Mouse (Mus musculus) lung, embryonic 16.5 days (tissue): ENCODE measurements around the gene Rhoc. TPM values are rescaled to one million over a fixed set of nuclear protein-coding genes. Genes with fewer than 3 reads are reported as not detected.
A peak's percentile ranks its signal among the peaks of the same experiment; 100 is the strongest.

Source experiments
- ATAC-seq: fragments of 200-750 bp; cut with Nextera tagmentation; 2 replicates; pipeline ENCODE4 v1.8.0; 2017; ENCODE audit warnings: low read depth, mild to moderate bottlenecking, moderate library complexity
- H3K27ac ChIP-seq: fragments of 300-500 bp; sonication (generic); 2 replicates; pipeline ENCODE4 v1.5.1; 2014; ENCODE audit warnings: mild to moderate bottlenecking, control low read depth, low read length
- H3K27me3 ChIP-seq: fragments of 300-500 bp; sonication (generic); 2 replicates; pipeline ENCODE4 v1.6.1; 2014; ENCODE audit warnings: low read depth, low read length, mixed read lengths; ENCODE audit not compliant: control insufficient read depth, insufficient read depth
- H3K36me3 ChIP-seq: fragments of 300-500 bp; sonication (generic); 2 replicates; pipeline ENCODE4 v1.6.1; 2014; ENCODE audit warnings: low read length; ENCODE audit not compliant: control insufficient read depth, insufficient read depth
- H3K4me1 ChIP-seq: fragments of 300-500 bp; sonication (generic); replicated peaks from 2 replicates; pipeline ENCODE4 v1.6.1; 2014; ENCODE audit warnings: low read length, mixed read lengths; ENCODE audit not compliant: control insufficient read depth, insufficient read depth
- H3K4me2 ChIP-seq: fragments of 300-500 bp; sonication (generic); 2 replicates; pipeline ENCODE4 v1.6.1; 2014; ENCODE audit warnings: low read depth, low read length, control low read depth
- H3K4me3 ChIP-seq: fragments of 300-500 bp; sonication (generic); 2 replicates; pipeline ENCODE4 v1.5.1; 2014; ENCODE audit warnings: mild to moderate bottlenecking, low read length, control low read depth
- H3K9ac ChIP-seq: fragments of 300-500 bp; sonication (generic); 2 replicates; pipeline ENCODE4 v1.6.1; 2014; ENCODE audit warnings: low read length, control low read depth
- H3K9me3 ChIP-seq: fragments of 300-500 bp; sonication (generic); 2 replicates; pipeline ENCODE4 v1.6.1; 2016; ENCODE audit warnings: low read length; ENCODE audit not compliant: control insufficient read depth
- WGBS: fragments of 180-500 bp; shearing (Covaris S2); extraction: QIAGEN DNeasy Blood & Tissue Kit; methylation state at CpG from one replicate; pipeline ENCODE4 v1.1.7; 2014; 5-methylcytosine and 5-hydroxymethylcytosine counted together
- polyA plus RNA-seq: library from polyadenylated mRNA; unstranded; fragments of >200 nt; fragmentation: Nextera tagmentation; extraction: Ambion mirVana; gene quantifications from 2 replicates; pipeline ENCODE4 v1.2.1, GENCODE M21; 2015

The Rhoc gene
- polyA plus RNA-seq, 1 experiment from 2014 or later, result 155 TPM

GRCm38 (mm10) chr3:104767141-104767540, 21.0 kb upstream of the Rhoc start:
- no peak for ATAC-seq

GRCm38 (mm10) chr3:104767716-104768115, 20.5 kb upstream of the Rhoc start:
- Histone ChIP-seq H3K27me3 (no peaks in the 10 kb centered on the region), H3K27ac (no peak overlapping the region), H3K4me3 (no peak overlapping the region), H3K4me2 (no peak overlapping the region), H3K9me3 (no peaks in the 10 kb centered on the region), H3K9ac (no peak overlapping the region), H3K36me3 (no peaks in the 10 kb centered on the region), H3K4me1 (no peaks in the 10 kb centered on the region)
- ATAC-seq, result no peak
- WGBS, result 65% methylated on average over 4 of the region's 4 CpGs

More at GRCm38 (mm10) chr3:104767141-104767540, 21.0 kb upstream of the Rhoc start:
- H3K36me3 ChIP-seq, result no peaks in the 10 kb centered on the region
- no peak overlapping the region for H3K4me2 ChIP-seq
- 65% methylated on average over 2 of the region's 2 CpGs for WGBS
- H3K9me3 ChIP-seq, result no peaks in the 10 kb centered on the region
- no peak overlapping the region for H3K27ac ChIP-seq
- no peaks in the 10 kb centered on the region for H3K27me3 ChIP-seq
- no peak overlapping the region for H3K4me3 ChIP-seq
- no peaks in the 10 kb centered on the region for H3K4me1 ChIP-seq
- H3K9ac ChIP-seq, result no peak overlapping the region

GRCm38 (mm10) chr3:104769135-104769534, 19.0 kb upstream of the Rhoc start:
- H3K4me3 ChIP-seq, result no peak overlapping the region
- no peaks in the 10 kb centered on the region for H3K4me1 ChIP-seq
- no peak overlapping the region for H3K27ac ChIP-seq
- 53% methylated on average over 3 of the region's 3 CpGs for WGBS
- H3K4me2 ChIP-seq, result no peak overlapping the region
- H3K27me3 ChIP-seq, result no peaks in the 10 kb centered on the region
- no peak for ATAC-seq
- no peaks in the 10 kb centered on the region for H3K36me3 ChIP-seq
- H3K9me3 ChIP-seq, result no peaks in the 10 kb centered on the region
- no peak overlapping the region for H3K9ac ChIP-seq

GRCm38 (mm10) chr3:104770035-104770434, 18.1 kb upstream of the Rhoc start:
- H3K9ac ChIP-seq, result no peak overlapping the region
- H3K4me1 ChIP-seq, result no peaks in the 10 kb centered on the region
- no peak overlapping the region for H3K4me3 ChIP-seq
- no peaks in the 10 kb centered on the region for H3K36me3 ChIP-seq
- WGBS, result 46% methylated on average over 10 of the region's 10 CpGs
- no peaks in the 10 kb centered on the region for H3K27me3 ChIP-seq
- H3K9me3 ChIP-seq, result no peaks in the 10 kb centered on the region
- no peak for ATAC-seq
- H3K4me2 ChIP-seq, result no peak overlapping the region
- no peak overlapping the region for H3K27ac ChIP-seq

GRCm38 (mm10) chr3:104770918-104771317, 17.3 kb upstream of the Rhoc start:
- H3K4me2 ChIP-seq, result no peak overlapping the region
- no peak overlapping the region for H3K27ac ChIP-seq

GRCm38 (mm10) chr3:104771460-104771859, 16.7 kb upstream of the Rhoc start:
- no peak for ATAC-seq
- Histone ChIP-seq H3K4me2 (no peak overlapping the region), H3K27ac (no peak overlapping the region), H3K27me3 (peaks cover 5% of the 10 kb centered on the region), H3K9me3 (no peaks in the 10 kb centered on the region), H3K4me1 (no peaks in the 10 kb centered on the region), H3K36me3 (no peaks in the 10 kb centered on the region), H3K9ac (no peak overlapping the region), H3K4me3 (no peak overlapping the region)
- WGBS, result 52% methylated on average over 6 of the region's 6 CpGs

More at GRCm38 (mm10) chr3:104770918-104771317, 17.3 kb upstream of the Rhoc start:
- no peak overlapping the region for H3K9ac ChIP-seq
- H3K9me3 ChIP-seq, result no peaks in the 10 kb centered on the region
- no peak for ATAC-seq
- peaks cover 3% of the 10 kb centered on the region; the same call in 1 of the 2 replicates for H3K27me3 ChIP-seq
- H3K4me3 ChIP-seq, result no peak overlapping the region
- H3K36me3 ChIP-seq, result no peaks in the 10 kb centered on the region
- 41% methylated on average over 3 of the region's 3 CpGs for WGBS
- H3K4me1 ChIP-seq, result no peaks in the 10 kb centered on the region

GRCm38 (mm10) chr3:104773301-104773700, 14.9 kb upstream of the Rhoc start:
- H3K4me2 ChIP-seq, result no peak overlapping the region
- 82% methylated on average over 7 of the region's 7 CpGs for WGBS
- no peaks in the 10 kb centered on the region for H3K36me3 ChIP-seq
- ATAC-seq, result no peak
- H3K27me3 ChIP-seq, result peaks cover 22% of the 10 kb centered on the region
- no peaks in the 10 kb centered on the region; the same call in 1 of the 2 replicates for H3K4me1 ChIP-seq
- no peak overlapping the region for H3K4me3 ChIP-seq
- no peak overlapping the region for H3K9ac ChIP-seq
- no peaks in the 10 kb centered on the region for H3K9me3 ChIP-seq
- no peak overlapping the region for H3K27ac ChIP-seq

- Histone ChIP-seq H3K4me3 (peak overlapping the region; percentile 41), H3K27me3 (peaks cover 60% of the 10 kb centered on the region), H3K9ac (0 out of 2 replicates have a peak overlapping the region, but pooled peaks have one; percentile 40), H3K9me3 (no peaks in the 10 kb centered on the region), H3K4me1 (peaks cover 19% of the 10 kb centered on the region), H3K4me2 (peak overlapping the region; percentile 54), H3K27ac (no peak overlapping the region), H3K36me3 (no peaks in the 10 kb centered on the region)
- no peak for ATAC-seq
- 1% methylated on average over 20 of the region's 20 CpGs for WGBS
Observed at GRCm38 (mm10) chr3:104777342-104777741, 10.8 kb upstream of the Rhoc start.

GRCm38 (mm10) chr3:104779949-104780348, 8.2 kb upstream of the Rhoc start:
- Histone ChIP-seq H3K27ac (no peak overlapping the region), H3K36me3 (no peaks in the 10 kb centered on the region), H3K4me2 (no peak overlapping the region), H3K4me1 (peaks cover 20% of the 10 kb centered on the region), H3K9ac (no peak overlapping the region), H3K27me3 (peaks cover 71% of the 10 kb centered on the region), H3K9me3 (no peaks in the 10 kb centered on the region), H3K4me3 (no peak overlapping the region)
- no peak for ATAC-seq
- WGBS, result 2% methylated on average over 7 of the region's 7 CpGs
